Mouse (Mus musculus) CH12.LX (cell line): ENCODE results near the gene Txn1.

Source experiments
- CTCF ChIP-seq, 2 experiments: IDR thresholded peaks in 1 of 2; conservative IDR thresholded peaks in 1 of 2; 2 replicates each; pipeline ENCODE4 v1.5.1; 2011 to 2012; ENCODE audit warnings: low read depth in 2 of 2, low read length in 2 of 2, improper control_type of control experiment in 1 of 2, inconsistent platforms in 1 of 2, mild to moderate bottlenecking in 1 of 2, moderate library complexity in 1 of 2
- EP300 ChIP-seq: IDR thresholded peaks from 2 replicates; pipeline ENCODE4 v1.6.1; 2011; ENCODE audit warnings: low read length, improper control_type of control experiment
- ETS1 ChIP-seq: conservative IDR thresholded peaks from 2 replicates; pipeline ENCODE4 v1.6.1; 2012; ENCODE audit warnings: low read depth, mild to moderate bottlenecking, inconsistent platforms, low read length, improper control_type of control experiment, moderate library complexity
- GABPA ChIP-seq: IDR thresholded peaks from 2 replicates; pipeline ENCODE4 v1.6.1; 2012; ENCODE audit warnings: low read depth, low read length, improper control_type of control experiment, inconsistent platforms; ENCODE audit not compliant: insufficient replicate concordance
- HCFC1 ChIP-seq: IDR thresholded peaks from 2 replicates; pipeline ENCODE4 v1.6.1; 2012; ENCODE audit warnings: low read depth, mild to moderate bottlenecking, inconsistent platforms, low read length, improper control_type of control experiment
- KAT2A ChIP-seq: IDR thresholded peaks from 2 replicates; pipeline ENCODE4 v1.6.1; 2012; ENCODE audit warnings: low read length, improper control_type of control experiment, inconsistent platforms; ENCODE audit not compliant: insufficient replicate concordance
- PAX5 ChIP-seq: IDR thresholded peaks from 2 replicates; pipeline ENCODE4 v1.6.1; 2012; ENCODE audit warnings: low read length, inconsistent platforms, mixed read lengths
- TBP ChIP-seq: conservative IDR thresholded peaks from 2 replicates; pipeline ENCODE4 v1.6.1; 2011; ENCODE audit warnings: low read depth, low read length, improper control_type of control experiment
- USF2 ChIP-seq: conservative IDR thresholded peaks from 2 replicates; pipeline ENCODE4 v1.6.1; 2011; ENCODE audit warnings: low read depth, low read length, improper control_type of control experiment
- ZC3H11A ChIP-seq: IDR thresholded peaks from 2 replicates; pipeline ENCODE4 v1.6.1; 2012; ENCODE audit warnings: low read depth, mild to moderate bottlenecking, inconsistent platforms, low read length, improper control_type of control experiment
- ZKSCAN1 ChIP-seq: IDR thresholded peaks from 2 replicates; pipeline ENCODE4 v1.6.1; 2012; ENCODE audit warnings: low read depth, inconsistent platforms, low read length, improper control_type of control experiment, borderline replicate concordance
- ZNF384 ChIP-seq: IDR thresholded peaks from 2 replicates; pipeline ENCODE4 v1.6.1; 2012; ENCODE audit warnings: low read depth, low read length, improper control_type of control experiment, inconsistent platforms

- TF ChIP-seq ZC3H11A: no peak
- no peak for TF ChIP-seq HCFC1
- no peak for TF ChIP-seq ETS1
- no peak for TF ChIP-seq USF2
- TF ChIP-seq KAT2A: no peak
- TF ChIP-seq TBP: no peak
- TF ChIP-seq CTCF (conservative IDR thresholded peaks at IDR 0.05 in 1 of 2, IDR thresholded peaks at IDR 0.05 in 1 of 2; ENCODE audit: low read depth in 2 of 2, low read length in 2 of 2): no peak
- TF ChIP-seq GABPA: no peak
- TF ChIP-seq ZKSCAN1: no peak
- TF ChIP-seq EP300: no peak
- TF ChIP-seq PAX5: no peak
- TF ChIP-seq ZNF384: no peak
Observed at GRCm38 (mm10) chr4:57919494-57920423, 36.5 kb downstream of the Txn1 start.
